Mouse (Mus musculus): ENCODE data around the gene Xlr4c. TPM values are rescaled to one million over a fixed set of nuclear protein-coding genes. Genes with fewer than 3 reads are reported as not detected.

Xlr4c gene
- not detected for polyA plus RNA-seq (2015; fragmentation: Illumina TruSeq; extraction: RNeasy Lipid Tissue Mini Kit (QIAGEN cat#74804); ENCODE audit: insufficient read depth, low read depth, low replicate concordance)

DNA sequence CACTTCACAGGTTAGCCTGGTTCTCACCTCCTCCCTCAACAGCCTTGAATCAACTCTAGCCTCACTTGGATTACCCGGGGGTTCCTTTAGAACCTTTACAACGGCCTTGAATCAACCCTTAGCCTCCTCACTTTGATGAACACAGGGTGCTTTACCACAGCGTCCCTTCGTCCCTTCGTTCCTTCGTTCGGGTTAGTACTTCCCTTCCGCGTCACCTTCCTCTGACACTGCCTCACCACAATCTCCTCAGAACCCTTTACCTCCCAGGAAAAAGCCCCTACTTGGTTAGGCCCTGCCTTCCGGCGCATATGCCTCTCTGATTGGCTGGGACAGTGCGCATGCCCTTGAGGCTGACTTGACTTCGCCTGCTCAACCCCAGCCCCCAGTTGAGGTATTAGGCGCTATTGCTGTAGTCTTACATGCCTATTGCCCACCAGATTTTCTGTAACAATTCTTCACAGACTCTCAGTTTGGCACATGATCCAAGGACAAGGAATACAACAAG is at the start of gene Xlr4c:
Xlr4c (minus strand) TSS at position 310 of the 505 bp plus-strand sequence.

DNA sequence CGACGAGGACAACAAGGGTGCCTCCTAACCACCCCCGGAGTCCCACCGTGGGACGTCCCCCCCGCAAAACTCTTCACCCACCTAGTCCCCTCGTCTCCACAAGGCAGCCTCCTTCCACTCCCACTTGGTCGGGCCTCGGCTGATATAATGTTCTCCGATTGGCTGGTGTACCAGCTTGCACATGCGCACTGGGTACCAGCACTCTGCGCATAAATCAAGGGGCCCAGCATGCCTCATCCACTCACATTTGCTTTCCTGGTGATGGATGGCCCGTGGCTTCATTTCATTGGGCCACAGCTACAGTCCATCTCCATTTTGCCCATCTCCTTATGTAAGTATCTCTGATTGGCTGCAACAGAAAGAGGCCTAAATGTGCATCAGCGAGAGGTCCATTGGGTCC is 22.3 kb upstream of the Xlr4c start, which contains the start of gene Xlr3c:
Xlr3c (minus strand) TSS at position 121 of the 400 bp plus-strand sequence.

DNA sequence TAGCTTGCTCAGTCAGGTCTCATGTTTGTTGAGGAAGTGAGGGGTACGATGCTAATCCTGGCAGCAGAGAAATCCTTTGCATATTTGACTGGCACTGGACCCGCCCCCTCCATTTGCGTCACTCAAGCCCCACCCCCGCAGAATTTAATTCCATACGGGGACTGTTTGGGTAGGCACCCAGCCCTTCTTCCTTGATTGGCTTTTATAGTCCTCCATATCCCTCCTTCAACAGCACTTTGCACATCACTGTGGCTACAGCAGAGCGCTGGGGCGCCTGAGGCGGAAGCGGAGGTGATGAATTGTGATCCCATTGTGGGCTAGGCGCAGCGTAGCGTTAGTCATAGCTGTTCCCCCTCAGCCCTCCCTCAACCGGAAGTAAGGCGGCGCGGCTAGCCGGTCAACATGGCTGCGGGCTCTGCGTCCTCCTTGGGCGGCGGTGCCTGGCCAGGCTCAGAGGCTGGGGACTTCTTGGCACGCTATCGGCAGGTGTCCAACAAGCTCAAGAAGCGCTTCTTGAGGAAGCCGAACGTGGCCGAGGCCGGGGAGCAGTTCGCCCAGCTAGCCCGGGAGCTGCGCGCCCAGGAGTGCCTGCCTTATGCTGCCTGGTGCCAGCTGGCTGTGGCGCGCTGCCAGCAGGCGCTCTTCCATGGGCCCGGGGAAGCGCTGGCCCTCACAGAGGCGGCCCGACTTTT is 14.9 kb downstream of the Xlr4c start, which contains the start of gene F8a:
F8a (plus strand) TSS at position 378 of the 692 bp plus-strand sequence.

DNA sequence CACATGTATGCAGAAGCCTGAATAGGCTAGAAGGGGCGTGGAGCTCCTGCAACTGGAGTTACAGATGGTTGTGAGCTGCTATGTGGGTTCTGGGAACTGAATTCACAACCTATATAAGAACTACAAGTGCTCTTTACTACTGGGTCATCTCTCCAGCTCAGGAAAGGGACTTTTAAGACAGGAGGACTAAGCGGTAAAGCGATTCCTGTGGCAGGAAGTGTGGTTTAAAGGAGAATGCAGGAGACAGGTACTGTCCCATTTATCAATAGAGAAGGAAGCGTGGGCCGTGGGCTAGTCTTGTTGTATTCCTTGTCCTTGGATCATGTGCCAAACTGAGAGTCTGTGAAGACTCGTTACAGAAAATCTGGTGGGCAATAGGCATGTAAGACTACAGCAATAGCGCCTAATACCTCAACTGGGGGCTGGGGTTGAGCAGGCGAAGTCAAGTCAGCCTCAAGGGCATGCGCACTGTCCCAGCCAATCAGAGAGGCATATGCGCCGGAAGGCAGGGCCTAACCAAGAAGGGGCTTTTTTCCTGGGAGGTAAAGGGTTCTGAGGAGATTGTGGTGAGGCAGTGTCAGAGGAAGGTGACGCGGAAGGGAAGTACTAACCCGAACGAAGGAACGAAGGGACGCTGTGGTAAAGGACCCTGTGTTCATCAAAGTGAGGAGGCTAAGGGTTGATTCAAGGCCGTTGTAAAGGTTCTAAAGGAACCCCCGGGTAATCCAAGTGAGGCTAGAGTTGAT is 28.9 kb downstream of the Xlr4c start, which contains the start of gene Xlr4b:
Xlr4b (plus strand) TSS at position 515 of the 746 bp plus-strand sequence.

DNA sequence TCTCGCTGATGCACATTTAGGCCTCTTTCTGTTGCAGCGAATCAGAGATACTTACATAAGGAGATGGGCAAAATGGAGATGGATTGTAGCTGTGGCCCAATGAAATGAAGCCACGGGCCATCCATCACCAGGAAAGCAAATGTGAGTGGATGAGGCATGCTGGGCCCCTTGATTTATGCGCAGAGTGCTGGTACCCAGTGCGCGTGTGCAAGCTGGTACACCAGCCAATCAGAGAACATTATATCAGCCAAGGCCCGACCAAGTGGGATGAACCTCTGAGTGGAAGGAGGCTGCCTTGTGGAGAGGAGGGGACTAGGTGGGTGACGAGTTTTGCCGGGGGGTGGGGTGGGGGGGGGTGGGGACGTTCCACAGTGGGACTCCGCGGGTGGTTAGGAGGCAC is 51.0 kb downstream of the Xlr4c start, which contains the start of gene Xlr3b:
Xlr3b (plus strand) TSS at position 274 of the 400 bp plus-strand sequence.

Other genes with a start within 250 kb of the Xlr4c start
- gene Pnma5, start 206.0 kb downstream of the Xlr4c start, polyA plus RNA-seq (2015; fragmentation: Illumina TruSeq; extraction: RNeasy Lipid Tissue Mini Kit (QIAGEN cat#74804); ENCODE audit: insufficient read depth, low read depth, low replicate concordance), result not detected
- not detected for gene Pnma3, start 178.3 kb downstream of the Xlr4c start, polyA plus RNA-seq (2015; fragmentation: Illumina TruSeq; extraction: RNeasy Lipid Tissue Mini Kit (QIAGEN cat#74804); ENCODE audit: insufficient read depth, low read depth, low replicate concordance)
- 1.0 TPM for gene Xlr4a, start 160.7 kb downstream of the Xlr4c start, polyA plus RNA-seq (2015; fragmentation: Illumina TruSeq; extraction: RNeasy Lipid Tissue Mini Kit (QIAGEN cat#74804); ENCODE audit: insufficient read depth, low read depth, low replicate concordance)
- gene Xlr3a, start 146.0 kb downstream of the Xlr4c start, polyA plus RNA-seq (2015; fragmentation: Illumina TruSeq; extraction: RNeasy Lipid Tissue Mini Kit (QIAGEN cat#74804); ENCODE audit: insufficient read depth, low read depth, low replicate concordance), result 4.9 TPM
- not detected for gene Gm14685, start 126.1 kb downstream of the Xlr4c start, polyA plus RNA-seq (2015; fragmentation: Illumina TruSeq; extraction: RNeasy Lipid Tissue Mini Kit (QIAGEN cat#74804); ENCODE audit: insufficient read depth, low read depth, low replicate concordance)
- not detected for gene Xlr5b, start 94.3 kb downstream of the Xlr4c start, polyA plus RNA-seq (2015; fragmentation: Illumina TruSeq; extraction: RNeasy Lipid Tissue Mini Kit (QIAGEN cat#74804); ENCODE audit: insufficient read depth, low read depth, low replicate concordance)
- not detected for gene DXBay18, start 93.7 kb downstream of the Xlr4c start, polyA plus RNA-seq (2015; fragmentation: Illumina TruSeq; extraction: RNeasy Lipid Tissue Mini Kit (QIAGEN cat#74804); ENCODE audit: insufficient read depth, low read depth, low replicate concordance)
- gene Spin2d, start 66.1 kb downstream of the Xlr4c start, polyA plus RNA-seq (2015; fragmentation: Illumina TruSeq; extraction: RNeasy Lipid Tissue Mini Kit (QIAGEN cat#74804); ENCODE audit: insufficient read depth, low read depth, low replicate concordance), result not detected
- 1.0 TPM for gene Xlr3b, start 50.9 kb downstream of the Xlr4c start, polyA plus RNA-seq (2015; fragmentation: Illumina TruSeq; extraction: RNeasy Lipid Tissue Mini Kit (QIAGEN cat#74804); ENCODE audit: insufficient read depth, low read depth, low replicate concordance)
- gene Xlr4b, start 28.8 kb downstream of the Xlr4c start, polyA plus RNA-seq (2015; fragmentation: Illumina TruSeq; extraction: RNeasy Lipid Tissue Mini Kit (QIAGEN cat#74804); ENCODE audit: insufficient read depth, low read depth, low replicate concordance), result not detected
- gene F8a, start 14.8 kb downstream of the Xlr4c start, polyA plus RNA-seq (2015; fragmentation: Illumina TruSeq; extraction: RNeasy Lipid Tissue Mini Kit (QIAGEN cat#74804); ENCODE audit: insufficient read depth, low read depth, low replicate concordance), result 3.2 TPM
- not detected for gene Xlr3c, start 22.3 kb upstream of the Xlr4c start, polyA plus RNA-seq (2015; fragmentation: Illumina TruSeq; extraction: RNeasy Lipid Tissue Mini Kit (QIAGEN cat#74804); ENCODE audit: insufficient read depth, low read depth, low replicate concordance)
- not detected for gene Xlr5a, start 49.8 kb upstream of the Xlr4c start, polyA plus RNA-seq (2015; fragmentation: Illumina TruSeq; extraction: RNeasy Lipid Tissue Mini Kit (QIAGEN cat#74804); ENCODE audit: insufficient read depth, low read depth, low replicate concordance)
- not detected for gene Xlr5c, start 49.8 kb upstream of the Xlr4c start, polyA plus RNA-seq (2015; fragmentation: Illumina TruSeq; extraction: RNeasy Lipid Tissue Mini Kit (QIAGEN cat#74804); ENCODE audit: insufficient read depth, low read depth, low replicate concordance)
- not detected for gene Gm45015, start 93.7 kb upstream of the Xlr4c start, polyA plus RNA-seq (2015; fragmentation: Illumina TruSeq; extraction: RNeasy Lipid Tissue Mini Kit (QIAGEN cat#74804); ENCODE audit: insufficient read depth, low read depth, low replicate concordance)
- gene Zfp275, start 99.5 kb upstream of the Xlr4c start, polyA plus RNA-seq (2015; fragmentation: Illumina TruSeq; extraction: RNeasy Lipid Tissue Mini Kit (QIAGEN cat#74804); ENCODE audit: insufficient read depth, low read depth, low replicate concordance), result 3.6 TPM
- not detected for gene Gm18336, start 155.6 kb upstream of the Xlr4c start, polyA plus RNA-seq (2015; fragmentation: Illumina TruSeq; extraction: RNeasy Lipid Tissue Mini Kit (QIAGEN cat#74804); ENCODE audit: insufficient read depth, low read depth, low replicate concordance)
- gene Zfp92, start 168.0 kb upstream of the Xlr4c start, polyA plus RNA-seq (2015; fragmentation: Illumina TruSeq; extraction: RNeasy Lipid Tissue Mini Kit (QIAGEN cat#74804); ENCODE audit: insufficient read depth, low read depth, low replicate concordance), result 0.31 TPM
- not detected for gene Trex2, start 192.2 kb upstream of the Xlr4c start, polyA plus RNA-seq (2015; fragmentation: Illumina TruSeq; extraction: RNeasy Lipid Tissue Mini Kit (QIAGEN cat#74804); ENCODE audit: insufficient read depth, low read depth, low replicate concordance)
- 18.6 TPM for gene Haus7, start 215.9 kb upstream of the Xlr4c start, polyA plus RNA-seq (2015; fragmentation: Illumina TruSeq; extraction: RNeasy Lipid Tissue Mini Kit (QIAGEN cat#74804); ENCODE audit: insufficient read depth, low read depth, low replicate concordance)
- gene Bgn, start 240.5 kb upstream of the Xlr4c start, polyA plus RNA-seq (2015; fragmentation: Illumina TruSeq; extraction: RNeasy Lipid Tissue Mini Kit (QIAGEN cat#74804); ENCODE audit: insufficient read depth, low read depth, low replicate concordance), result 134 TPM